Mouse (Mus musculus) kidney, postnatal 36 days (tissue): ENCODE data around the gene Vmn1r77.
A peak's percentile ranks its signal among the peaks of the same experiment; 100 is the strongest.
"Not testable (repeated sequence)": the region's sequence is repeated elsewhere in the genome, so short reads cannot be mapped to it uniquely, and the experiment has no call there.

Source experiments
- DNase-seq, 2 experiments: peaks; one replicate each; pipeline ENCODE4 v3.0.0; 2021 to 2022; ENCODE audit warnings: mixed read lengths in 2 of 2

Gene Vmn1r77

GRCm38 (mm10) chr7:12036452-12036851, at the start of gene Vmn1r77:
TSS of gene Vmn1r77 (plus strand) at chr7:12036752.
- DNase-seq = not testable (repeated sequence)

GRCm38 (mm10) chr7:12011491-12011890, 25.1 kb upstream of the Vmn1r77 start:
- DNase-seq = peak in 1 of 2 experiments; percentile 11

GRCm38 (mm10) chr7:12012392-12012791, 24.2 kb upstream of the Vmn1r77 start:
- DNase-seq = not testable (repeated sequence)

GRCm38 (mm10) chr7:12013106-12013505, 23.4 kb upstream of the Vmn1r77 start:
- DNase-seq = no peak

- not testable (repeated sequence) for DNase-seq
Measured at GRCm38 (mm10) chr7:12017829-12018228, 18.7 kb upstream of the Vmn1r77 start.

- DNase-seq = no peak
Measured at GRCm38 (mm10) chr7:12040664-12041063, 4.1 kb downstream of the Vmn1r77 start.
